Mouse (Mus musculus): ENCODE data around the gene Unc13a.

Unc13a gene

GRCm38 (mm10) chr8:71660325-71661120 lies 11.0 kb downstream of the Unc13a start:
- peak; percentile 65 for DNase-seq

GRCm38 (mm10) chr8:71659751-71660150 lies 11.8 kb downstream of the Unc13a start:
- DNase-seq: no peak

DNA sequence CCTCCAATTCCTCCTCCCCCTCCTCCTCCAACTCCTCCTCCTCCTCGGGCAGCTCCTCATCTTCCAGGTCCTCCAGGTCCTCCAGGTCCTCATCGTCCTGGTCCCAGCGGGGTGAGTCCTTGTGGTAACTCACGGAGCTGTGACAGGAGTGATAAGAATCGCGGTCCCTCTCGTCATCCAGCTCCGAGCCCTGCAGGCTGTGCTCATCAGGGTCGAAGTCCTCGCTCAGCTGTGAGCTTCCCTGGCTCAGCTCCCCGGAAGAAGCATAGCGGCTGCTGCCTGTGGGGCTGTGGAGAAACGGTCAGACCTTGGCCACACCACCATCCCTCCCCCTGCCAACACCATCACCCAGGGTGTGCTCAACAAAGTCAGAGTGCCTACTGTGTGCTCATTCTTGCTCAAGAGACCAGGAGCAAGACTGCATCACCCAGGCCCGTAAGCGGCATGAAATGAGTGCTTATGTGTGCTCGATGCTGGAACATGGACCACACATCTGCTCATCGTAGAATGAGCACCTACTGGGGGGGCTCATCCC lies 13.0 kb downstream of the Unc13a start:
- DNase-seq: no peak

DNA sequence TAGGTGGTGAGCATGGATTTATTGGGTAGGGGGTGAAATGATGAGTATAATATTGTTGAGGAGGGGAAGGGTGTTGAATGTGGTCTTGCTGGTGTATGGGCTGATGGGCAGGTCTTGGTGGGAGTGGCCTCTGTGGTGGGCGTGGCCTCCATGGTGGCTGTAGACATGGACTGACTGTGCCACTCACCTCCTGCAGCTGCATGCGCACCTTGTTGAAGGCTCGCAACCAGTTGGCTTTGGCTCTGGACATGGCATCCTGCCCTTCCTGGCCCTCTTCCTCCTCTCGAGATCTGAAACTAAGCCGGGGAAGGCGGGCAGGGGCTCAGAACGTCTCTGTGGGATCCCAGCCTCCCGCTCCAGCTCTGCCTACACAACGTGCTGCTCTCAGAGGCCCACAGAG lies 13.7 kb downstream of the Unc13a start:
- no peak for DNase-seq

DNA sequence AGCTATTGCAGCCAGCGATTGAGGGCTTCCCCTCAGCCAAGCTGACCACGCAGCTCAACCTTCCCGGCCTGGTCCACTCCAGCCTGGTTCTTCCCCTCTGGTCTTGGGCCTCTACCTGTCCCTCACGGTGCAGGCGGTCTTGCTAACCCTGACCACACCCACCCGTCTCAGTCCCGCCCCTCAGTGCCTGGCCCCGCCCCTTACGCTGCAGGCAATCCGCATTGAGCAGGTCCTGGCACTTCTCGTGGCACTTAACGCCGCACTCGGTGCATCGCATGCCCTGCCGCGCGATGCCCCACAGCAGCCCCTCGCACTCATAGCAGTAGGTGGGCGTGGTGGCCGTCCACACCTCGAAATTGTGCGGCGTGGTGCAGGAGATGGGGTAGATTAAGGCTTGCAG lies 17.0 kb downstream of the Unc13a start:
- DNase-seq: no peak

GRCm38 (mm10) chr8:71645510-71645909 lies 26.0 kb downstream of the Unc13a start:
- DNase-seq: no peak

DNA sequence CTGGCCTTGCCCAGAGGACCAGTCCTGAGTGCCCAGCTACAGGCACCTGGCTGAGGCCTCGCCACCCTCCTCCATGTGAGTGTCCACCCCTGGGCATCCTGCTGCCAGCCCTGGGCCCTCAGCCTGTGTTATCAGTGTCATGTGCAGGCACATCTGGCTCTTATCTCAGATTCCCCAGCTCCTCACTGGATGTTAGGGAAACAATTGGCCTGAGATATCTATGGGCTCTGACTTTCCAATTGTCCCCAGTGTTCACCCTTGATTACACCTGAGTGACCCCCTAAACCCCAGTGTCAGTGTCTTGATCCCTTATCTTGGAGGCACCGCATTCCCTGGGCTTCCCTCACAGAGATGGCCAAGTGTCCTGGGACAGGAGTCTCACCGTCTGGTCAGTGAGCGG lies 32.2 kb downstream of the Unc13a start:
- no peak for DNase-seq

DNA sequence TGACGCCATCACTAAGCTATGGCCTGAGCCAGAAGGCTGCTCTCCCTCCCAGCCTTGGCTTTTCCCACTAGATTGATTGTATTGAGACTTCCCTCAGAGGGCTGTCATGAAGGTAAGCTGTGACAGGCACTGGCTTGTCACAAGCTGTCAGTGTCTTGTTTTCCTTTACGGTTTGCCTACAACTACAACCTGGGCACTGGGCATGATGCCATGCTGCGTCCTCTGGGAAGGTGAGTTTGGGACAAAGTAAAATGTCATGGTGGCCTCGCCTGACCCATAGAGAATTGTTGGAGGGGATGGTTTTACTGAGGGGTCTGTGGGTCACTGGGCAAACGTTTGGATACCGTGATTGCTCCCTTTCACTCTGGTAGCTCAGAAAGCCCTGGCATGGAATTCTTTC lies 33.2 kb downstream of the Unc13a start:
- no peak for DNase-seq

DNA sequence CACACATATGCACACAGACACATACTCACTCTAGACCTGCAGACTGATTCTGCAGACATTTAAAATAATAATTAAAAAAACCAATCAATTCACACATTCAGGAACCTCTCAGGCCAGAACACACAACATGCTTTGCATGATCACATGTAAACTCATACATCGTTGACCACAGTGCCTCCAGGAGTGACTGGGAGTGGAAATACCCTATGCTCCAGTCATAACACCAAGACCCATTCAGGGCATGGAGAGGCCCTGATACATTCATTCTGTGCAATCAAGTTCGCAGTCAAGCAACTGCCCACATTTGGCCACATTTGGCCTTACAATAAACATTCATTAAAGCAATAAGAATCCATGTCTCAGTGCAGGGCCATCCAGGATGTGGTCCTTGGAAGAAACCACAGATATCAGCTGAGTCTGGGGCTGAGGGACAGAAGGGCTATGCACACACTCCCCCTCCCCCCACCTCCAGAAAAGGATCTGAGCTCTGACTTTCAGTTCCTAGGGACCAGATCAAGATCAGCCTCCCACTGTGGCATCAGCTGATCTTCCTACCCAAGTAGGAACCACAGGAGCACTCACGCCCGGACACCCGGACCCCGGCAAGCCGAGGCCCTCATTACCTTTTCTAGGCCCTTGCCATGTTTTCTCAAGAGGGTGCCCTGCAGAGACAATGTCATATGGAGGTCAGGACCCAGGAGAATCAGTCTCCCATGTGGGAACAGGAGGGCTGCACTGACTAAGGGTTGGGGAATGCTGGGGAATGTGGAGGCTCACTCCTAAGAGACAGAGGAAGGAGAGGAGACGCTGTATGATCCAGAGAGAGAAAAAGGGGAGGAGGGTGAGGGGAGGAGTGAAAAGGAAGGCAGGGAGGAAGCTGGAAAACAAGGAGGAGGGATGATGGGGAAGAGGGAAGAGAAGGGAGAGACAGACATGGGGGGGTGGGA lies 34.1 kb downstream of the Unc13a start:
- DNase-seq: no peak

GRCm38 (mm10) chr8:71633981-71634667 lies 37.4 kb downstream of the Unc13a start:
- peak; percentile 70 for DNase-seq

DNA sequence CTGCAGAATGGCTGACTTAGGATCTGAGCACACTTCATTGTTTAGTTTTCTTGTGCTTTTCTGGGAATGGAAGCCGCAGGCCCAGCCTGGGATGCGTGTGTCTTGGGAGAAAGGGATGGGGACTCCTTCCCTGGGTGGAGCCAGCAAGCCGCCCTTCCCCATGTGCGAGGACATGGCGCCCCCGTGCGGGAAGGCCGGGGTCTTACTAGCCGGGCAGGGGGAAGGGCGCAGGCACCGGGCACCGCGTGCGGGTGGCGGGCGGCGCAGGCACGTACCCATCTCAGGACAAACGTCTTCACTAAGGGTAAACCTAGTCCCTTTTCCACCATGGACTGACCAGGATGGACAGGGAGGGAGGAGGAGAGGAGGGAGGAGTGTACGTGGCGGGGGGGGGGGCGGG lies 38.4 kb downstream of the Unc13a start:
- no peak for DNase-seq

GRCm38 (mm10) chr8:71631897-71632296 lies 39.7 kb downstream of the Unc13a start:
- no peak for DNase-seq

DNA sequence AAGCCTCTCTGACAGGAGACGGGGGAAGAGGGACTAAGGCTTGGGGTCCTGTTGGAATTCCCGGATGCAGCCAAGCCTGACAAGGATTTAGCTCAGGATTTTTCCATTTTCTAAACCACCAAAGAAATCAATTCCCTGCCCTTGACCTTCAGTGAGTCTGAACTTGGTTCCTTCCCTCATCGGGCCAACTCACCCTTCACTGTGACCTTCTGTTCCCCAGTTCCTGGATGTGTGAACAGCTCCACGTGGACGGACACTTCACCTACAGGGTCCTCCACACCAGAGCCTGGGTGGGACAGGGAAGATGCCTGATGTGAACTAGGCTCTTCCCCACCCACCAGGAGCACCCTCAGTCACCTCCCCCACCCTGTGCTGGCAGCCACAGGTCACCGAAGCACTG lies 40.8 kb downstream of the Unc13a start:
- DNase-seq: no peak

DNA sequence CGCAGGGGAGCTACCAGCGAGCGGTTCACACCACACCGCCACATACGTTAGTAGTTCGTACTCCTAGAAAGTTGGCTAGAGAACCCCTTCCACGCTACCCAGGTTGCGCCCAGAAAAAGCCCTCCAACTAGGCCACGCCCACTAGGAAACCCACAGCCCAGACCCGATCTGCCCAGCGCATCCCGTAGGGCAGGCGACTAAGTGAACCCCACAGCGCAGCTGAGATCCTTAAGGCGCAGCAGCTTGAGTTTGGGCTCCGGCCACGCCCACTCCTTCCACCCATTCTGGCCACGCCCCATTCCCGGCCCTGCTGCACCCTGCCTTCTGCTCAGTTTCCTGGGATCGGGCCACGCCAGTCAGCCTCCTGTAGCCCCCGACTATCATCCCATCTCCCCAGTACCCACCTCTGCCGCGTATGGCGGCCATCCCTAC lies 41.8 kb downstream of the Unc13a start:
- peak; percentile 43 for DNase-seq

GRCm38 (mm10) chr8:71629096-71629697 lies 42.4 kb downstream of the Unc13a start:
- DNase-seq: peak; percentile 92

DNA sequence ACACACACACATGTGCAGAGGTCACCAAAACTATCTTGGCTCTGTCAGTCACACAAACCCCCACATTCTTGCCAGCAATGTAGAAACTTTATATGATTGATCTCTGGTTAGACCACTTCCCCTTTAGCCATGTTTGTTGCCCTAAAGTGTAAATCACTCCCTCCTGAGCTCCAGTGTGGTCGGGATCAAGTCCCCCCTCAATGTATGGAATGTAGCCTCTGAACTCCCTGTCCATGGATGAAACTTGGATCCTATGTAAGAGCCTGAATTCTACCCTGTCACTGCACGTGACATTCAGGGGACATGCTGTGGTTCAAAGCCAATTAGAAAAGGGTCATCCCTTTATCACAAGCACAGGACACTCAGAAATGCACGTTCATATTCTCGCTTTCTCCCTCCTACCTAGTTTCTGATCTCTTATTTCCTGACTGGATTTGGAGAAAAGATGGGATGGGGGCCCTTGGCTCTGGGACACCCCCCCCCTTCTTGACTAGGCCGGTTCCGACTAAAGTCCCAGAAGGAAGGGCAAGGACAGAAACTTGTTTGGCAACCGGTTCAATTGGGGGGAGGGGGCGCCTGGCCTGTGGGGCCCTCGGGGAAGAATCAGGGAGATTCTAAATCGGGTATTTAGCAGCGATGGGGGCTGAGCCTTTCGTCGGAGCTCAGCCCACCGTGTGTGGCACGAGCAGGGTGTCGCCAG lies 43.0 kb downstream of the Unc13a start:
- DNase-seq: no peak

GRCm38 (mm10) chr8:71627265-71628099 lies 44.1 kb downstream of the Unc13a start:
- DNase-seq: no peak

- no peak for DNase-seq
Observed at GRCm38 (mm10) chr8:71626753-71627152, 44.8 kb downstream of the Unc13a start.

- DNase-seq: no peak
Observed at GRCm38 (mm10) chr8:71625088-71625487, 46.5 kb downstream of the Unc13a start.

GRCm38 (mm10) chr8:71619786-71620185 lies 51.8 kb downstream of the Unc13a start:
- DNase-seq: no peak

GRCm38 (mm10) chr8:71613418-71613817 lies 58.1 kb downstream of the Unc13a start:
- no peak for DNase-seq

Measured in kidney, adult 11 months (tissue).